Mouse (Mus musculus) heart, embryonic 14.5 days (tissue): Measurements from ENCODE around the gene Hist1h2bh. TPM values are rescaled to one million over a fixed set of nuclear protein-coding genes. Genes with fewer than 3 reads are reported as not detected.

ENCODE experiments used
- ATAC-seq: fragments of 200-750 bp; cut with Nextera tagmentation; 2 replicates; pipeline ENCODE4 v1.8.0; 2017; ENCODE audit warnings: low read depth, moderate TSS enrichment; ENCODE audit not compliant: insufficient number of reproducible peaks, insufficient read depth, low FRiP score
- H3K27ac ChIP-seq, 2 experiments: fragments of 200-500 bp in 1 of 2; fragments of 300-500 bp in 1 of 2; sonication (generic) in 1 of 2; replicated peaks in 1 of 2; 2 replicates each; pipeline ENCODE4 v1.5.1; 2012 to 2014; ENCODE audit warnings: low read depth in 2 of 2, low read length in 2 of 2, control low read depth in 1 of 2, mild to moderate bottlenecking in 1 of 2, mixed read lengths in 1 of 2; ENCODE audit not compliant: control insufficient read depth in 1 of 2, insufficient read depth in 1 of 2
- H3K27me3 ChIP-seq: fragments of 300-500 bp; sonication (generic); 2 replicates; pipeline ENCODE4 v1.6.1; 2014; ENCODE audit warnings: mild to moderate bottlenecking, low read length, control low read depth; ENCODE audit not compliant: control insufficient read depth, insufficient read depth
- H3K36me3 ChIP-seq: fragments of 300-500 bp; sonication (generic); 2 replicates; pipeline ENCODE4 v1.6.1; 2014; ENCODE audit warnings: mild to moderate bottlenecking, control low read depth, low read length, mixed read lengths; ENCODE audit not compliant: control insufficient read depth, insufficient read depth
- H3K4me1 ChIP-seq, 2 experiments: fragments of 200-500 bp in 1 of 2; fragments of 300-500 bp in 1 of 2; sonication (generic) in 1 of 2; 2 replicates each; pipeline ENCODE4 v1.6.1; 2012 to 2014; ENCODE audit warnings: low read length in 2 of 2, control low read depth in 1 of 2, mixed read lengths in 1 of 2; ENCODE audit not compliant: control insufficient read depth in 2 of 2, insufficient read depth in 2 of 2
- H3K4me2 ChIP-seq: fragments of 300-500 bp; sonication (generic); 2 replicates; pipeline ENCODE4 v1.6.1; 2014; ENCODE audit warnings: mild to moderate bottlenecking, low read length
- H3K4me3 ChIP-seq, 2 experiments: fragments of 200-500 bp in 1 of 2; fragments of 300-500 bp in 1 of 2; sonication (generic) in 1 of 2; 2 replicates each; pipeline ENCODE4 v1.5.1; 2012 to 2014; ENCODE audit warnings: low read length in 2 of 2, mild to moderate bottlenecking in 2 of 2, control low read depth in 1 of 2, low read depth in 1 of 2, moderate library complexity in 1 of 2; ENCODE audit not compliant: control insufficient read depth in 1 of 2, insufficient read depth in 1 of 2
- H3K9ac ChIP-seq: fragments of 300-500 bp; sonication (generic); 2 replicates; pipeline ENCODE4 v1.6.1; 2014; ENCODE audit warnings: mild to moderate bottlenecking, low read length
- H3K9me3 ChIP-seq: fragments of 300-500 bp; sonication (generic); 2 replicates; pipeline ENCODE4 v1.6.1; 2016; ENCODE audit warnings: low read length, control low read depth; ENCODE audit not compliant: control insufficient read depth
- WGBS: fragments of 180-500 bp; shearing (Covaris S2); extraction: QIAGEN DNeasy Blood & Tissue Kit; methylation state at CpG from one replicate; pipeline ENCODE4 v1.1.7; 2014; 5-methylcytosine and 5-hydroxymethylcytosine counted together
- microRNA-seq: library from miRNA; unstranded; fragments of <30 nt; microRNA quantifications from one replicate; pipeline ENCODE4, GENCODE M21; 2016
- polyA plus RNA-seq: library from polyadenylated mRNA; unstranded; fragments of >200 nt; fragmentation: Nextera tagmentation; extraction: Ambion mirVana; gene quantifications from 2 replicates; pipeline ENCODE4 v1.2.1, GENCODE M21; 2014

Hist1h2bh gene
- polyA plus RNA-seq, 1 experiment from 2014 or later, result 0.65 TPM

DNA sequence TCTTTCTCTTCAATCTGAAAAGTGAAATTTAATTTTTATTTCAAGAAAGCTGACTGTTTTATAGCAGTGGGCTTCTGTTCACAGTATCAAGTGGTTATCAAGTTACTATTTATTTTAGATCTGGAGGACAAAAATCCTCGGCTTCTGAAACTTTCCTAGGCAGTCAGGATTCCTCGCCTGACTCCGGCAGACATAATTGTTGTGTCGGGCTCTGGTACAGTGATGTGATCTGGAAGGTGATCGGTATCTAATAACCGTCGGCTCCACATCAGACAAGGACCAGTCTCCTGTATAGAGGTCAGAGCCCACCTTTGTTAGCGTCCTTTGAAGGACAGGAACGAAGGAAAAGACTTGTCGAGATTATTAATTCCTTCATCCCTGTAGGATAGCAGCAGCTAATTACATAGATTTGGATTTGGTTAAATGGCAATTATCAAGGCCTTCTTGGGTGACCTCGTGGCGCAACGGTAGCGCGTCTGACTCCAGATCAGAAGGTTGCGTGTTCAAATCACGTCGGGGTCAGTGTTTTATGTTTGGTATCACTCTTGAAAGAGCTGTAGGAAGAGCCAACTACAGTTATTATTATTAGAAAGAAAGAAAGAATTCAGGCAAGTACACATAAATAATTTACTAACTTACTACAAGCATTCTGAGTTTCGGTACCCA lies 45.4 kb downstream of the Hist1h2bh start:
- WGBS, result 6% methylated on average over 19 of the region's 19 CpGs
- Histone ChIP-seq H3K4me2 (peak overlapping the region; percentile 71), H3K4me1 (peaks cover 2 to 12% of the 10 kb centered on the region in 2 experiments; a peak in 2 of 4 replicates), H3K4me3 (peak overlapping the region; percentile 40 to 42), H3K27ac (no peak overlapping the region), H3K9ac (peak overlapping the region; percentile 61), H3K27me3 (no peaks in the 10 kb centered on the region), H3K9me3 (no peaks in the 10 kb centered on the region), H3K36me3 (no peaks in the 10 kb centered on the region)
- no peak for ATAC-seq

DNA sequence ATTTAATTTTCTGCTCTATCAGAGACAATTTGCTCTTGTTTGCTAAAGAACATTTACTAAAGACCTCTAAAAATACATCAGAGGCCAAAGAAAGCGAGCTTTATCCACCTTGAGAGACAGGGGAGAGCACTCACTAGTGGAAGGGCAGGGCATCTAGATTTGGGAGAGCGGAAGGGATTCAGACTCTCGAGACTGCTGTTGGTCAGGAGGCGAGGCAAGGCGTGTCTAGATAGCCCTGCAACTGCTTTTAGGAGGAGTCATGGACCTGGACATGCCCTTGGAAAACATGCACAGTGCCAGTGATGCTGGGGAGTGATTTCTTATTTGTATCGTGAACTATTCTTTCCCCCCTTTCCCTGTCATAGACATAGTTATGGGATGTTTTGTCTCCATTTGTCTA lies 47.7 kb downstream of the Hist1h2bh start:
- no peak overlapping the region for H3K27ac ChIP-seq
- ATAC-seq, result no peak
- no peaks in the 10 kb centered on the region for H3K27me3 ChIP-seq
- H3K36me3 ChIP-seq, result no peaks in the 10 kb centered on the region
- H3K4me3 ChIP-seq, result no peak overlapping the region
- H3K4me2 ChIP-seq, result no peak overlapping the region
- H3K4me1 ChIP-seq, result peaks cover 4 to 15% of the 10 kb centered on the region in 2 experiments
- no peak overlapping the region for H3K9ac ChIP-seq
- no peaks in the 10 kb centered on the region for H3K9me3 ChIP-seq
- 73% methylated on average over 6 of the region's 6 CpGs for WGBS

DNA sequence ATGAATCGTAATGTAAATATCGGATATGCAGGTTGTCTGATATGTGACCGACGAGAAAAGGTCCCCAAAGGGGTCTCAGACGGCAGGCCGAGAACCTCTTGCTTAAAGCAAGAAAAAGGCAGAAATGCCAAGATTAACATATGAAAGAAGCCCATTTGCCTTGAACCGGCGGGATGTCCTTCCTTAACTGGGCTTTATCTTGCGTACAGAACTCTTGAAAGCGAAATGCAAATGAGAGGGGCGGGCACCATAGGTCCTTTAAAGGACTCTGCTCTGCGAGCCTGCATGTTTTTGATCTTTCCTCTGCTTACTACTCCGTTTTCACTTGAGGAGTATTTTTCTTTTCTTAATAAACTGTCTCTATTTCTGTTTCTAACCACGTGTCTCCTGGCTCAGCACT lies 51.2 kb downstream of the Hist1h2bh start:
- 7% methylated on average over 14 of the region's 14 CpGs for WGBS
- Histone ChIP-seq H3K36me3 (no peaks in the 10 kb centered on the region), H3K9me3 (no peaks in the 10 kb centered on the region), H3K4me1 (peaks cover 4 to 10% of the 10 kb centered on the region in 2 experiments; a peak in 3 of 4 replicates), H3K27me3 (peaks cover 6% of the 10 kb centered on the region; the same call in 1 of the 2 replicates), H3K4me3 (peak overlapping the region; percentile 37 to 60), H3K4me2 (peak overlapping the region; percentile 61), H3K27ac (no peak overlapping the region), H3K9ac (peak overlapping the region; percentile 65)
- no peak for ATAC-seq

Small RNAs within 50 kb of the gene (microRNA-seq; reads per million reads assigned to microRNA genes)
- not detected for gene Gm44297
- not detected for gene Gm44359
- gene Gm44394, result not detected
- gene n-TStga1, result not detected

Other genes with a start within 250 kb of the Hist1h2bh start
- gene Zfp322a, start 174.2 kb downstream of the Hist1h2bh start, polyA plus RNA-seq, result 39.5 and 41.0 TPM in 2 replicates
- 8.3 and 9.1 TPM in 2 replicates for gene Abt1, start 119.5 kb downstream of the Hist1h2bh start, polyA plus RNA-seq
- 1.7 and 1.9 TPM in 2 replicates for gene Btn1a1, start 77.5 kb downstream of the Hist1h2bh start, polyA plus RNA-seq
- gene Btn2a2, start 54.5 kb downstream of the Hist1h2bh start, polyA plus RNA-seq, result 0.40 and 0.43 TPM in 2 replicates
- 7.5 and 8.5 TPM in 2 replicates for gene Hist1h4h, start 12.3 kb downstream of the Hist1h2bh start, polyA plus RNA-seq
- gene Hist1h2af, start 9.5 kb downstream of the Hist1h2bh start, polyA plus RNA-seq, result 3.8 and 5.4 TPM in 2 replicates
- gene Hist1h3g, start 8.0 kb downstream of the Hist1h2bh start, polyA plus RNA-seq, result 3.0 and 4.3 TPM in 2 replicates
- gene Hist1h3f, start 660 bp upstream of the Hist1h2bh start, polyA plus RNA-seq, result 0.65 and 0.72 TPM in 2 replicates
- not detected in 2 replicates for gene Hist1h4f, start 8.3 kb upstream of the Hist1h2bh start, polyA plus RNA-seq
- 0.24 and 0.41 TPM in 2 replicates for gene Hist1h1d, start 9.9 kb upstream of the Hist1h2bh start, polyA plus RNA-seq
- 2.0 TPM in 2 replicates for gene Hist1h3e, start 19.0 kb upstream of the Hist1h2bh start, polyA plus RNA-seq
- gene Hist1h2ae, start 27.8 kb upstream of the Hist1h2bh start, polyA plus RNA-seq, result 34.9 and 49.1 TPM in 2 replicates
- gene Hist1h2bg, start 28.0 kb upstream of the Hist1h2bh start, polyA plus RNA-seq, result 3.7 and 6.2 TPM in 2 replicates
- 0.61 and 3.7 TPM in 2 replicates for gene Hist1h2bf, start 30.8 kb upstream of the Hist1h2bh start, polyA plus RNA-seq
- 0.44 and 0.53 TPM in 2 replicates for gene Hist1h2ad, start 31.0 kb upstream of the Hist1h2bh start, polyA plus RNA-seq
- 2.2 and 3.7 TPM in 2 replicates for gene Hist1h3d, start 32.4 kb upstream of the Hist1h2bh start, polyA plus RNA-seq
- 38.6 and 49.0 TPM in 2 replicates for gene Hist1h4d, start 38.2 kb upstream of the Hist1h2bh start, polyA plus RNA-seq
- gene Hist1h2be, start 77.7 kb upstream of the Hist1h2bh start, polyA plus RNA-seq, result 1.3 and 1.8 TPM in 2 replicates
- gene Hist1h1e, start 79.2 kb upstream of the Hist1h2bh start, polyA plus RNA-seq, result 8.7 and 10.0 TPM in 2 replicates
- 0.46 and 0.65 TPM in 2 replicates for gene Hist1h2ac, start 140.6 kb upstream of the Hist1h2bh start, polyA plus RNA-seq
- 51.9 and 57.5 TPM in 2 replicates for gene Hist1h2bc, start 140.8 kb upstream of the Hist1h2bh start, polyA plus RNA-seq
- 0.30 TPM in 1 of 2 replicates, not detected in the other for gene Hist1h1t, start 152.4 kb upstream of the Hist1h2bh start, polyA plus RNA-seq
- gene Hist1h4c, start 155.1 kb upstream of the Hist1h2bh start, polyA plus RNA-seq, result 2.2 and 3.2 TPM in 2 replicates
- gene Hfe, start 167.5 kb upstream of the Hist1h2bh start, polyA plus RNA-seq, result 13.0 and 15.1 TPM in 2 replicates
- gene Hist1h1c, start 195.4 kb upstream of the Hist1h2bh start, polyA plus RNA-seq, result 36.9 and 43.9 TPM in 2 replicates
- gene Hist1h3c, start 202.2 kb upstream of the Hist1h2bh start, polyA plus RNA-seq, result 2.5 and 2.7 TPM in 2 replicates
- 1.7 and 2.3 TPM in 2 replicates for gene Hist1h2bb, start 203.3 kb upstream of the Hist1h2bh start, polyA plus RNA-seq
- 14.5 and 14.6 TPM in 2 replicates for gene Hist1h2ab, start 207.7 kb upstream of the Hist1h2bh start, polyA plus RNA-seq
- gene Hist1h3b, start 208.9 kb upstream of the Hist1h2bh start, polyA plus RNA-seq, result 4.6 and 6.7 TPM in 2 replicates
- gene Hist1h4b, start 213.6 kb upstream of the Hist1h2bh start, polyA plus RNA-seq, result 0.63 TPM in 1 of 2 replicates, not detected in the other
- 1.1 TPM in 1 of 2 replicates, not detected in the other for gene Hist1h4a, start 217.8 kb upstream of the Hist1h2bh start, polyA plus RNA-seq
- gene Hist1h3a, start 219.0 kb upstream of the Hist1h2bh start, polyA plus RNA-seq, result 2.6 and 3.0 TPM in 2 replicates
- 1.6 and 2.7 TPM in 2 replicates for gene Hist1h1a, start 220.3 kb upstream of the Hist1h2bh start, polyA plus RNA-seq
- gene Trim38, start 226.5 kb upstream of the Hist1h2bh start, polyA plus RNA-seq, result not detected in 2 replicates